Mouse (Mus musculus): ENCODE results near the gene Smad1. TPM values are rescaled to one million over a fixed set of nuclear protein-coding genes. Genes with fewer than 3 reads are reported as not detected.

Smad1 gene
- polyA plus RNA-seq, 1 experiment from 2014 or later = 39.8 TPM

GRCm38 (mm10) chr8:79324928-79325327 lies 74.4 kb downstream of the Smad1 start:
- Histone ChIP-seq H3K27ac (no peak overlapping the region), H3K36me3 (no peaks in the 10 kb centered on the region), H3K9ac (no peak overlapping the region), H3K27me3 (replicated peaks) (no peaks in the 10 kb centered on the region), H3K4me3 (replicated peaks) (no peak overlapping the region), H3K4me1 (no peaks in the 10 kb centered on the region), H3K4me2 (no peak overlapping the region), H3K9me3 (no peaks in the 10 kb centered on the region)
- 71% methylated on average over 5 of the region's 5 CpGs for WGBS
- ATAC-seq (ENCODE audit: insufficient read depth, low FRiP score, low read depth) = no peak

DNA sequence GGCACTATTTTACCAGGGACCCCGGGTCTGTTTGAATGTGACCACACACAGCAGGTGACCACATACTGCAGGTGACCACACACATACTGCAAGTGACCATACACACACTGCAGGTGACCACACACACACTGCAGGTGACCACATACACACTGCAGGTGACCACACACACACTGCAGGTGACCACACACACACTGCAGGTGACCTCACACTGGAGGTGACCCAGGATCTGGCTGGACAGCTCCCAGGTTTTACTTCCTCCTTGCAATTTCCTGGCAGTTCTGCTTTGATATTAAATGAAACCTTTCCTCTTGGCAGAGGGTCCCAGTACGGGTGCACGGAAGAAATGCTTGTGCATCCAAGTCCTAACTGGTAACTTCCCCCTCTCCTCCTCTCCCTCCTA lies 75.3 kb downstream of the Smad1 start:
- Histone ChIP-seq H3K9me3 (no peaks in the 10 kb centered on the region), H3K9ac (no peak overlapping the region), H3K27me3 (replicated peaks) (no peaks in the 10 kb centered on the region), H3K4me3 (replicated peaks) (no peak overlapping the region), H3K4me1 (no peaks in the 10 kb centered on the region), H3K4me2 (no peak overlapping the region), H3K27ac (no peak overlapping the region), H3K36me3 (no peaks in the 10 kb centered on the region)
- WGBS = 56% methylated on average over 3 of the region's 3 CpGs
- ATAC-seq (ENCODE audit: insufficient read depth, low FRiP score, low read depth) = no peak

DNA sequence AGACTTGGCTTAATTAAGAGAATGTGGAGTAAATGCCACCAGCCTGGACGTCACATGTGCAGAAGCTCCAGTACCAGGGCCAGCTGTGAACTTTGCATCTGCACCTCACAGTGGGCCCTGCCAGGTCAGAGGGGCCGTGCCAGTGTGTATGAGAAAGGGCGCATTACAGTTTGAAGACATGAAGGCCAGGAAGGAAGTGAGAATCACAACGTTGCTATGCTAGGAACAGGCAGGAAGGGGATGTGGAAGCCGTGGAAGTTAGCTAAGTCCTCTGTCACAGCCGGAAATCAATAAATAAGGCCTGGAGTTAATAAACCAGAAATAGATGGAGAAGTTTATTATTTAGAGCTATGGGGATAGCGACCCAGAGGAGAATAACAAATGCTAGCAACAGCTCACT lies 76.2 kb downstream of the Smad1 start:
- H3K36me3 ChIP-seq = no peaks in the 10 kb centered on the region
- no peak overlapping the region for H3K4me2 ChIP-seq
- no peak for ATAC-seq (ENCODE audit: insufficient read depth, low FRiP score, low read depth)
- no peak overlapping the region for H3K27ac ChIP-seq
- H3K4me3 ChIP-seq (replicated peaks) = no peak overlapping the region
- H3K27me3 ChIP-seq (replicated peaks) = no peaks in the 10 kb centered on the region
- H3K4me1 ChIP-seq = no peaks in the 10 kb centered on the region
- 59% methylated on average over 7 of the region's 7 CpGs for WGBS
- no peak overlapping the region for H3K9ac ChIP-seq
- H3K9me3 ChIP-seq = no peaks in the 10 kb centered on the region

DNA sequence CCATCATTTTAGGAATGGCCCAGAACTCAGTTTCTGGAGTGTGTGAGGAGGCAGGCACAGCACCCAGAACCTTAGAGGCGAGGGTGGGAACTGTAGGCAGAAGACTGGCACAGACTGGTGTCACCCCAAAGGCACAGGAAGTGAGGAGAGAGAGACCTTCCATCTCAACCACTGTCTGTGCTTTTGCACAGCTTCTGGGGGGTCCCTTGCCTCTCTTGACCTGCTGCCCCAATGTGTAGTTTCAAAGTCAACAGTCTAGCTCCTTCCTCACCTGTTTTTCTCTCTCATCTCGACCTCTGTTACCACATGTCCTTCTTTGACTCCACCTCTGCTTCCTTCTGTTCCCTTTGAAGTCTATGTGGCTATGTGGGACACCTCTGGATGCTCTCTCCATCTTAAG lies 88.5 kb downstream of the Smad1 start:
- Histone ChIP-seq H3K36me3 (no peaks in the 10 kb centered on the region), H3K4me2 (no peak overlapping the region), H3K9ac (no peak overlapping the region), H3K27ac (no peak overlapping the region), H3K4me3 (replicated peaks) (no peak overlapping the region), H3K4me1 (no peaks in the 10 kb centered on the region), H3K9me3 (no peaks in the 10 kb centered on the region), H3K27me3 (replicated peaks) (no peaks in the 10 kb centered on the region)
- WGBS = 81% methylated on average over 2 of the region's 2 CpGs
- ATAC-seq (ENCODE audit: insufficient read depth, low FRiP score, low read depth) = no peak

GRCm38 (mm10) chr8:79305941-79306340 lies 93.4 kb downstream of the Smad1 start:
- Histone ChIP-seq H3K27me3 (replicated peaks) (no peaks in the 10 kb centered on the region), H3K36me3 (no peaks in the 10 kb centered on the region), H3K9ac (no peak overlapping the region), H3K4me1 (no peaks in the 10 kb centered on the region), H3K9me3 (no peaks in the 10 kb centered on the region), H3K4me3 (replicated peaks) (no peak overlapping the region), H3K4me2 (no peak overlapping the region), H3K27ac (no peak overlapping the region)
- ATAC-seq (ENCODE audit: insufficient read depth, low FRiP score, low read depth) = no peak
- WGBS = 66% methylated on average over 5 of the region's 5 CpGs

- H3K36me3 ChIP-seq = no peaks in the 10 kb centered on the region
- H3K9ac ChIP-seq = no peak overlapping the region
- H3K4me2 ChIP-seq = no peak overlapping the region
- no peaks in the 10 kb centered on the region for H3K4me1 ChIP-seq
- WGBS = 73% methylated on average over 3 of the region's 3 CpGs
- no peak for ATAC-seq (ENCODE audit: insufficient read depth, low FRiP score, low read depth)
- H3K4me3 ChIP-seq (replicated peaks) = no peak overlapping the region
- no peaks in the 10 kb centered on the region for H3K27me3 ChIP-seq (replicated peaks)
- no peak overlapping the region for H3K27ac ChIP-seq
- H3K9me3 ChIP-seq = no peaks in the 10 kb centered on the region
These were observed 97.8 kb downstream of the Smad1 start for GRCm38 (mm10) chr8:79301548-79301947.

DNA sequence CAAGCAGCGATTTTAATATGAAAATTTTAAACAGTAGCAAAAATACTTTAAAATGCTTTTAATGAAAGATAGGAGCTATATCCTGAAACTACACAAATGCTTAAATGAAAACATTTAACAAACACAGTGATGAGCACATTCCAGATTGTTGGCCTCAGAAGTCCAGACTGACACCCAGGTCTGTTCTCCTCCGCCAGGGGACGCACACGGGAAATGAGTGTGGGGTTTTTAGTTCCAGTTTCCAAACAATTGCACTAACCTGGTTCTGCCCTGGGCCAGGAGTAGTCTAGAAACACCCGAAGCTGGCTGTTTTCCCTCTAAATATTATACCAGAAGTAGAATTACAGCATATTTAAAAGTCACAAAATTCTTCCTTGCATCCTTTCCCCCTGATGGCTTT lies 99.6 kb downstream of the Smad1 start:
- Histone ChIP-seq H3K27me3 (replicated peaks) (no peaks in the 10 kb centered on the region), H3K4me3 (replicated peaks) (no peak overlapping the region), H3K36me3 (no peaks in the 10 kb centered on the region), H3K27ac (no peak overlapping the region), H3K4me1 (0 out of 2 replicates have a peak, but pooled peaks cover 3% of the 10 kb centered on the region), H3K9me3 (no peaks in the 10 kb centered on the region), H3K4me2 (no peak overlapping the region), H3K9ac (no peak overlapping the region)
- whole genome bisulfite sequencing = 68% methylated on average over 5 of the region's 5 CpGs
- ATAC-seq (ENCODE audit: insufficient read depth, low FRiP score, low read depth) = no peak

DNA sequence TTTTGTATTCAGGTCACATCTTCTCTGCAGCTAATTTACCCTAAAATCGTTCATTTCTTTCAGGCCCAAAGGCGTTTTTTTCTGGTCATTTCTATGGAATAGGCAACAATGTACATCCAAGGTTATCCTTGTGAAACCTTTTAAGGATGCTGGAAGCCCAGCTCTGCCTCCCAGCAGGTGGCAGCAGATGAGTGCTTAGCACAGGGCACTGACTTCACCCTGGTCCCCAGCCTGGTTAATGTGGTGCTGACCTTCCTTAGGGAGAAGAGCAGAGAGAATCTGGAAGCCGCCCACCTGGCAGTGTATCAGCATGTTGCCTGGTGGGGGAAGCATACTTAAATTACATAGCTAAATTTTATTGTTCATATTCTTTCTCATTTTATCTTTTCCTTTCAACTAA lies 101.6 kb downstream of the Smad1 start:
- no peak overlapping the region for H3K4me2 ChIP-seq
- ATAC-seq (ENCODE audit: insufficient read depth, low FRiP score, low read depth) = no peak

DNA sequence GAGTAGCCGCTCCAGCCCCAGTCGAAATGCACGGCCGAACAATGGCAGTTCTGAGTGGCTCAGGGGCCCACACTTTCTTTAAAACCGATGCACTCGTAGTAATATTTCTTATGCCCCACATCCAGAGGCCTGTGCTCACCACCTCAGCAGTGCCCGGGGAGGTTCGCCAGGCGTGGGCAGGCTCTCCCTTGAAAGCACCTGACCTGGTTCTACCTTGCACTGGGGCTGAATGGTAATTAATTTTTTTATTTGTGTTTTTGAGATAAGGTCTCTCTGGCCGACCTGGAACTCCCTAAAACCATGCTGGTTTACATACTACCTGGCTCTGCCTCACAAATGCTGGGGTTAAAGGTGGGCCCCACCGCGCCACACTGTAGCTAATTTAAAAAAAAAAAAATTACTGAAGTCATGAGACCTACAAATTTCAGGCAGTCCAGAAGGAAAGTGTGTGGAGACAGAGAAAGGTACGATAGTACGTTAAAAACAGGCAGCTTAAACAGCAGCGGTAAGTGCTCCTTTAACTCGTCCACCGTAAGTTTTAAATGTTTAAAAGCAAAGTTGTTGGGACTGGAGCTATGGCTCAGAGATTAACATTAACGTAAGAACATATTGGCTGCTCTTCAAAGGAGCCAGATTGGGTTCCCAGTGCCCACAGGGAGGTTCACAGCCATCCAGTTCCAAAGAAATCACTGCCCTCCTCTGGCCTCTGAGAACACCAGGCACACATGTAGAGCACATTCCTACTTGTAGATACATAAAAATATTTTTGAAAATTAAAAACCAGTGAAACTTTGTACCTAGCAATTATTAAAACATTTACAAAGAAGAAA lies 103.8 kb downstream of the Smad1 start:
- 8% methylated on average over 18 of the region's 18 CpGs for WGBS
- Histone ChIP-seq H3K4me1 (peaks cover 8% of the 10 kb centered on the region), H3K4me2 (peak overlapping the region; percentile 78), H3K27ac (peak overlapping the region; percentile 96), H3K4me3 (replicated peaks) (peak overlapping the region; percentile 59), H3K9ac (peak overlapping the region; percentile 73), H3K27me3 (replicated peaks) (no peaks in the 10 kb centered on the region), H3K36me3 (no peaks in the 10 kb centered on the region), H3K9me3 (no peaks in the 10 kb centered on the region)
- peak; percentile 38; the same call in 1 of the 2 replicates for ATAC-seq (ENCODE audit: insufficient read depth, low FRiP score, low read depth)

More for the DNA sequence above, 101.6 kb downstream of the Smad1 start:
- Histone ChIP-seq H3K9me3 (no peaks in the 10 kb centered on the region), H3K4me3 (replicated peaks) (no peak overlapping the region), H3K27me3 (replicated peaks) (no peaks in the 10 kb centered on the region), H3K4me1 (peaks cover 8% of the 10 kb centered on the region), H3K27ac (no peak overlapping the region), H3K36me3 (no peaks in the 10 kb centered on the region), H3K9ac (no peak overlapping the region)
- 40% methylated on average over 3 of the region's 3 CpGs for WGBS

DNA sequence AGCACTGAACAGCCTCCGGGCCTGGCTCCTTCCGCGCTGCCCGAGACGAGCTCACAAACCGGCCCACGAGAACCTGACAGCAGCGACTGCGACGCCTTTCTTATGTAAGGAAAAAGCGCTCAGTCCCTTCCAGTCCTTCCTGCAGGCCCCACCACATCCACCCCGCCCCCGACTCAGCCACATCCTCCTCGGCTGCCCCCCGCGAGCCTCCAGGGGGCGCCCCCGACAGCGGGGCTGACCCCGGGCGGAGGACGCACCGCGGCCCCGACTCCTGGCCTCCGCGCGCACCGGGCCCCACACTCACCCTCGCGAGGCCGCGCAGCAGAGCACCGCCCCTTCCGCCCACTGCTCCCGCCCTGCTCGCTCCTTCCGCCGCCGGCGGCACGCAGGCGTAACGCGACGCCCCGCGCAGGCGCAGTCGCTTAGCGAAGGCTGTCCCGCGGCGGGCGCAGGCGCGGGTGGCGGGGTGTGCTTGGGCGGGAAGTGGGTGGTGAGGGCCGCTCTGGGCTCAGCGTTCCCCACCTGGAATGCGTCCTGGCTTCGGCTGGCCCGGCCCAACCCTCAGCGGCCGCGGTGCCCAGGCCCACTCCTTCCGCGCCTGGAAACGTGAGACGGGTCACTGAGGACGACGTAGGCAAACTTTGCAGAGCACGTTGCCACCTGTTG lies 104.6 kb downstream of the Smad1 start, which contains the start of gene Mmaa:
TSS of gene Mmaa (minus strand) at position 328 of the 666 bp plus-strand sequence.
- Histone ChIP-seq H3K9me3 (no peaks in the 10 kb centered on the region), H3K4me3 (replicated peaks) (peak within 1 kb of the TSS; percentile 59), H3K4me2 (peak within 1 kb of the TSS; percentile 78), H3K27ac (peak within 1 kb of the TSS; percentile 96), H3K4me1 (peaks cover 8% of the 10 kb centered on the region), H3K27me3 (replicated peaks) (no peaks in the 10 kb centered on the region), H3K9ac (peak within 1 kb of the TSS; percentile 79), H3K36me3 (no peaks in the 10 kb centered on the region)
- WGBS = under 1% methylated on average over 74 of the region's 74 CpGs
- peak; percentile 98 for ATAC-seq (ENCODE audit: insufficient read depth, low FRiP score, low read depth)

- H3K9ac ChIP-seq = no peak overlapping the region
- no peaks in the 10 kb centered on the region for H3K9me3 ChIP-seq
- no peaks in the 10 kb centered on the region for H3K27me3 ChIP-seq (replicated peaks)
- H3K4me1 ChIP-seq = peaks cover 8% of the 10 kb centered on the region
- H3K27ac ChIP-seq = peak overlapping the region; percentile 44; the same call in 1 of the 2 replicates
- H3K36me3 ChIP-seq = no peaks in the 10 kb centered on the region
- no peak for ATAC-seq (ENCODE audit: insufficient read depth, low FRiP score, low read depth)
- 44% methylated on average over 3 of the region's 3 CpGs for WGBS
- H3K4me3 ChIP-seq (replicated peaks) = peak overlapping the region; percentile 19
- peak overlapping the region; percentile 78 for H3K4me2 ChIP-seq
These were observed 105.5 kb downstream of the Smad1 start for GRCm38 (mm10) chr8:79293841-79294240.

DNA sequence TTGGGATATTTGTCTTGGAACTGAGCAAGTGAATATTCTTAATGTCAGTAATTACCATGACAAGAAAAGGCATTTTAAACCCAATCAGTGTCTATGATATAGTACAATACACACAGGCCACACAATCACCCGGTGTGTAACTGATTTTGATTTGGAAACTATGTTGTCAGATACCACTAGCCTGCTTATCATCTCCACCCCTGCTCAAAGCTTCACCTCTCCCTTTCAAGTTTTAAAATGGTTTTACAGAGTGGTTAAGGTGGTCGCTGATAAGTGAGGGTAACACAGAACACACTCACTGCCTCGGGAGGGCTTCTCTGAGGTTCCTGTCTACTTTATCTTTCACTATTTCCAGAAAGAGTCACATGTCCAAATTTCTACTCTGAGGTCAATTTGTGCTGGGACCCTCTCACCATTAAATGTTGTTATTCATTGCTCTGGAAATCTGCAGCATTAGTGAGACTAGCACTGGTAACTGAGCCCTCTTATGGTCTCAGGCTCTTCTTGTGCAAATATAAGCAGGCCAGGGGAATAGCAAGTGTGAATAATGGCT lies 106.5 kb downstream of the Smad1 start:
- H3K4me2 ChIP-seq = peak overlapping the region; percentile 78; the same call in 1 of the 2 replicates
- H3K36me3 ChIP-seq = no peaks in the 10 kb centered on the region
- no peak overlapping the region for H3K4me3 ChIP-seq (replicated peaks)
- no peak overlapping the region for H3K9ac ChIP-seq
- no peaks in the 10 kb centered on the region for H3K27me3 ChIP-seq (replicated peaks)
- H3K4me1 ChIP-seq = peaks cover 8% of the 10 kb centered on the region
- no peaks in the 10 kb centered on the region for H3K9me3 ChIP-seq
- WGBS = 60% methylated on average over 3 of the region's 3 CpGs
- H3K27ac ChIP-seq = no peak overlapping the region
- no peak for ATAC-seq (ENCODE audit: insufficient read depth, low FRiP score, low read depth)

All from stomach, embryonic 15.5 days (tissue).